Mouse (Mus musculus) lung, adult 2 months (tissue): ENCODE data around the gene Anapc2.
"Not testable (repeated sequence)": the region's sequence is repeated elsewhere in the genome, so short reads cannot be mapped to it uniquely, and the experiment has no call there.

Experiments
- CTCF ChIP-seq: fragments of 200-500 bp; IDR thresholded peaks from 2 replicates; pipeline ENCODE4 v1.5.1; 2011; ENCODE audit warnings: mild to moderate bottlenecking, low read length, control low read depth; ENCODE audit not compliant: insufficient read depth
- POLR2A ChIP-seq: fragments of 200-500 bp; IDR thresholded peaks from 2 replicates; pipeline ENCODE4 v1.6.1; 2011; ENCODE audit warnings: low read depth, mild to moderate bottlenecking, control low read depth, low read length, borderline replicate concordance; ENCODE audit errors: extremely low read depth

DNA sequence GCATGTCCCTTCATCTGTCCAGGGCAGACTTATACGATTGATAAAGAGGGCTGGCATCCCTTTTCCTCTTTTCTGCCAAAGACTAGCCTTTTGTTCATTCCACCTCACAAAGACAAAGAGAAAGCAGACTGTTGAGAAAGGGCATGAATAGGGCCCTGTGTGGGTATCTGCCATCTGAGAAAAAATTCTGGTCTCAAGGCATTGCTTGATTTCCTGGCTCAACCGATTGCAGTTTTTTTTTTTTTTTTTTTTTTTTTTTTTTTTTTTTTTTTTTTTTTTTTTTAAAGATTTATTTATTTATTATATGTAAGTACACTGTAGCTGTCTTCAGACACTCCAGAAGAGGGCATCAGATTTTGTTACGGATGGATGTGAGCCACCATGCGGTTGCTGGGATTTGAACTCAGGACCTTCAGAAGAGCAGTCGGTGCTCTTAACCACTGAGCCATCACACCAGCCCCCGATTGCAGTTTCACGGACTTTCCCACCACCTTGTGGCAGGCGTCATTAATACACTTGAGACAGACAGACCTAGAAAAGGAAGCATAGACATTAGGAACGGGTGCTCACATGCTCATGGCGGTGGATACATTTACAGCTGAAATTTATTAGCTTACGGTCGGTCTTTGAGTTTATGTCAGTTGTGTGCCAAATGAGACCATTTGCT is 15.7 kb upstream of the Anapc2 start:
- TF ChIP-seq CTCF: peak; percentile 25; the same call in 1 of the 2 replicates
- TF ChIP-seq POLR2A: not testable (repeated sequence)
